Mouse (Mus musculus) erythroblast, embryonic 14.5 days (primary cell): Measurements from ENCODE around the gene Frs2.

ENCODE experiments used
- GATA1 ChIP-seq: IDR thresholded peaks from 2 replicates; pipeline ENCODE4 v1.6.1; 2012; ENCODE audit warnings: low read length, inconsistent platforms, mixed read lengths
- TAL1 ChIP-seq: IDR thresholded peaks from 3 replicates; pipeline ENCODE4 v1.6.1; 2012; ENCODE audit warnings: low read length, inconsistent platforms, mixed read lengths

GRCm38 (mm10) chr10:117144071-117144470 lies 4.3 kb downstream of the Frs2 start:
- no peak for TF ChIP-seq TAL1
- TF ChIP-seq GATA1, result no peak
